Mouse (Mus musculus) cortical plate, adult 2 months (tissue): Measurements from ENCODE around the gene Slc25a27.

Experiments used
- CTCF ChIP-seq: fragments of 200-500 bp; IDR thresholded peaks from 2 replicates; pipeline ENCODE4 v1.5.1; 2011; ENCODE audit warnings: mild to moderate bottlenecking, control low read depth, low read length; ENCODE audit not compliant: insufficient read depth; ENCODE audit errors: extremely low read depth
- POLR2A ChIP-seq: fragments of 200-500 bp; IDR thresholded peaks from 2 replicates; pipeline ENCODE4 v1.6.1; 2011; ENCODE audit warnings: mild to moderate bottlenecking, low read length, control low read depth; ENCODE audit not compliant: insufficient read depth; ENCODE audit errors: extremely low read depth

GRCm38 (mm10) chr17:43671907-43672306, 4.9 kb upstream of the Slc25a27 start:
- no peak for TF ChIP-seq POLR2A
- no peak for TF ChIP-seq CTCF
